ENCODE assay signal across 24 mouse cellular contexts in genomic region chr2:164164941-164165340, GRCm38 (mm10). TPM values are rescaled to one million over a fixed set of nuclear protein-coding genes. Genes with fewer than 3 reads are reported as not detected.
DNase-seq lines count a peak whose midpoint lies in the region; ATAC-seq lines count a peak whose summit lies in the region.
"Had no signal": no experiment of that assay in that cellular context is flagged by ENCODE, and none has a peak within 500 bp of the region (broad histone marks: within the 10 kb centered on the region; RNA-seq: fewer than 3 reads in every experiment).

No protein-coding gene starts in this region.

- peak; percentile 46 to 81 for DNase-seq in adrenal gland, adult (ENCODE audit: inconsistent age in 2 of 2, low spot score in 1 of 2)
- DNase-seq in adrenal gland, adult 18-20 months (ENCODE audit: low spot score in 2 of 2): no peak
- peak; percentile 22 for DNase-seq in adrenal gland, adult 8-10 months
- DNase-seq in adrenal gland, postnatal 4 days (ENCODE audit: low spot score in 2 of 2): no peak
- peak; percentile 40 to 44 for DNase-seq in adrenal gland, postnatal 36 days
- DNase-seq: B cell, adult 2 months; cerebellum, adult 11-12 months; cerebellum, adult 2 months; cerebellum, adult 9-10 months; cerebellum, postnatal 25 days; forebrain, postnatal 0 days had no signal

- no peak for ATAC-seq in CD4-positive, CD25-positive, alpha-beta regulatory T cell, adult 4 months
- ATAC-seq: forebrain, embryonic 13.5 days; forebrain, embryonic 15.5 days; forebrain, postnatal 0 days had no signal

RNA-seq across cellular contexts. Expression of gene Kcns1, which starts 6.0 kb away (rescaled TPM):
- not detected for total RNA-seq in adrenal gland, adult 18-20 months (2021)
- total RNA-seq in adrenal gland, adult 8-10 months (2022): under 1 TPM in 1 of 4 experiments, not detected in 3; 0.14 TPM
- total RNA-seq in adrenal gland, postnatal 4 days (2021): under 1 TPM; 0.20 to 0.40 TPM
- total RNA-seq in adrenal gland, postnatal 36 days (2021): not detected
- polyA plus RNA-seq in CD4-positive, CD25-positive, alpha-beta regulatory T cell, adult 4 months (2017; shearing (Covaris generic)): under 1 TPM in 1 of 2 experiments, not detected in 1; 0.22 TPM
- total RNA-seq: MEL had no signal
- polyA plus RNA-seq: erythroblast, embryonic 14.5 days; forebrain, embryonic 10.5 days; forebrain, embryonic 13.5 days had no signal

RNA-seq across cellular contexts. Expression of gene Wfdc5, which starts 17.6 kb away (rescaled TPM):
- not detected for total RNA-seq in adrenal gland, adult 18-20 months (2021)
- not detected for total RNA-seq in adrenal gland, adult 8-10 months (2022)
- not detected for total RNA-seq in adrenal gland, postnatal 4 days (2021)
- total RNA-seq in adrenal gland, postnatal 36 days (2021): not detected
- not detected for polyA plus RNA-seq in CD4-positive, CD25-positive, alpha-beta regulatory T cell, adult 4 months (2017; shearing (Covaris generic))
- total RNA-seq: ES-E14; forebrain, postnatal 0 days; MEL had no signal
- polyA plus RNA-seq: cerebellum, adult 2 months; cortical plate, adult 2 months; embryonic facial prominence, embryonic 11.5 days; embryonic facial prominence, embryonic 13.5 days; erythroblast, embryonic 14.5 days; forebrain, embryonic 10.5 days; forebrain, embryonic 13.5 days; forebrain, embryonic 15.5 days; forebrain, postnatal 0 days had no signal

RNA-seq across cellular contexts. Expression of gene Wfdc12, which starts 25.5 kb away (rescaled TPM):
- total RNA-seq in adrenal gland, adult 18-20 months (2021): under 1 TPM in 1 of 2 experiments, not detected in 1; 0.83 TPM
- total RNA-seq in adrenal gland, adult 8-10 months (2022): 1 to 10 TPM in 1 of 4 experiments, under 1 TPM in 2, not detected in 1; 0.40 to 4.7 (median 0.67) TPM
- total RNA-seq in adrenal gland, postnatal 4 days (2021): not detected
- total RNA-seq in adrenal gland, postnatal 36 days (2021): 1 to 10 TPM in 1 of 2 experiments, under 1 TPM in 1; 0.43 to 1.4 TPM
- not detected for polyA plus RNA-seq in CD4-positive, CD25-positive, alpha-beta regulatory T cell, adult 4 months (2017; shearing (Covaris generic))
- total RNA-seq: ES-E14; forebrain, postnatal 0 days; gastrocnemius, adult 18-20 months; gastrocnemius, adult 8-10 months; MEL had no signal
- polyA plus RNA-seq: embryonic facial prominence, embryonic 11.5 days; embryonic facial prominence, embryonic 13.5 days; embryonic facial prominence, embryonic 15.5 days; erythroblast, embryonic 14.5 days; forebrain, embryonic 10.5 days; forebrain, embryonic 13.5 days; forebrain, embryonic 15.5 days; forebrain, postnatal 0 days had no signal

RNA-seq across cellular contexts. Expression of gene Wfdc15a, which starts 35.0 kb away (rescaled TPM):
- not detected for total RNA-seq in adrenal gland, adult 18-20 months (2021)
- total RNA-seq in adrenal gland, adult 8-10 months (2022): not detected
- total RNA-seq in adrenal gland, postnatal 4 days (2021): not detected
- total RNA-seq in adrenal gland, postnatal 36 days (2021): not detected
- polyA plus RNA-seq in CD4-positive, CD25-positive, alpha-beta regulatory T cell, adult 4 months (2017; shearing (Covaris generic)): not detected
- total RNA-seq: forebrain, postnatal 0 days; gastrocnemius, adult 18-20 months; gastrocnemius, adult 8-10 months; MEL had no signal
- polyA plus RNA-seq: cerebellum, adult 2 months; embryonic facial prominence, embryonic 11.5 days; embryonic facial prominence, embryonic 13.5 days; embryonic facial prominence, embryonic 15.5 days; erythroblast, embryonic 14.5 days; forebrain, embryonic 10.5 days; forebrain, embryonic 13.5 days; forebrain, embryonic 15.5 days; forebrain, postnatal 0 days had no signal

RNA-seq across cellular contexts. Expression of gene Wfdc15b, which starts 56.5 kb away (rescaled TPM):
- not detected for total RNA-seq in adrenal gland, adult 18-20 months (2021)
- total RNA-seq in adrenal gland, adult 8-10 months (2022): not detected
- total RNA-seq in adrenal gland, postnatal 4 days (2021): 1 to 10 TPM in 1 of 2 experiments, not detected in 1; 6.0 TPM
- total RNA-seq in adrenal gland, postnatal 36 days (2021): not detected
- not detected for polyA plus RNA-seq in CD4-positive, CD25-positive, alpha-beta regulatory T cell, adult 4 months (2017; shearing (Covaris generic))
- total RNA-seq: ES-E14; forebrain, postnatal 0 days; gastrocnemius, adult 18-20 months; gastrocnemius, adult 8-10 months; MEL had no signal
- polyA plus RNA-seq: cerebellum, adult 2 months; cortical plate, adult 2 months; embryonic facial prominence, embryonic 11.5 days; embryonic facial prominence, embryonic 13.5 days; embryonic facial prominence, embryonic 15.5 days; erythroblast, embryonic 14.5 days; forebrain, embryonic 10.5 days; forebrain, embryonic 13.5 days; forebrain, embryonic 15.5 days; forebrain, postnatal 0 days had no signal

Comparison
In these comparisons a context has a peak if more than half of its experiments do, and no peak if none do; other contexts are left out.
1. DNase-seq: peak in adrenal gland, adult (2 of 2), adrenal gland, adult 8-10 months (single experiment) and adrenal gland, postnatal 36 days (2 of 2); none in adrenal gland, adult 18-20 months (0 of 2) and adrenal gland, postnatal 4 days (0 of 2).